Mouse (Mus musculus): Measurements from ENCODE around the gene Mcemp1.

The Mcemp1 gene

GRCm38 (mm10) chr8:3674671-3675070, 9.1 kb downstream of the Mcemp1 start:
- no peak for DNase-seq

- peak; percentile 91 to 94 for DNase-seq
These were observed 10.8 kb downstream of the Mcemp1 start, which contains the start of gene Trappc5 for GRCm38 (mm10) chr8:3676131-3676992. Trappc5 (plus strand) TSS chr8:3676299.

- no peak for DNase-seq
These were observed 11.5 kb downstream of the Mcemp1 start for GRCm38 (mm10) chr8:3676993-3677579.

- no peak for DNase-seq
These were observed 13.3 kb downstream of the Mcemp1 start for GRCm38 (mm10) chr8:3678831-3679230.

- no peak for DNase-seq
These were observed 13.7 kb downstream of the Mcemp1 start for GRCm38 (mm10) chr8:3679236-3679635.

GRCm38 (mm10) chr8:3679656-3680055, 14.1 kb downstream of the Mcemp1 start:
- DNase-seq: no peak

GRCm38 (mm10) chr8:3682435-3682834, 16.9 kb downstream of the Mcemp1 start:
- no peak for DNase-seq

GRCm38 (mm10) chr8:3683408-3684176, 18.0 kb downstream of the Mcemp1 start:
- DNase-seq: peak in 1 of 2 experiments; percentile 8

GRCm38 (mm10) chr8:3684530-3684929, 19.0 kb downstream of the Mcemp1 start:
- DNase-seq: no peak

GRCm38 (mm10) chr8:3685422-3685821, 19.9 kb downstream of the Mcemp1 start:
- no peak for DNase-seq

- no peak for DNase-seq
These were observed 22.0 kb downstream of the Mcemp1 start for GRCm38 (mm10) chr8:3687537-3687936.

- DNase-seq: no peak
These were observed 25.2 kb downstream of the Mcemp1 start for GRCm38 (mm10) chr8:3690774-3691173.

- DNase-seq: no peak
These were observed 28.6 kb downstream of the Mcemp1 start, which contains the start of gene Fcer2a for GRCm38 (mm10) chr8:3694121-3694520. Fcer2a (minus strand) TSS chr8:3694175.

GRCm38 (mm10) chr8:3701491-3701890, 35.9 kb downstream of the Mcemp1 start:
- no peak for DNase-seq

- peak in 1 of 2 experiments; percentile 12 for DNase-seq
These were observed 40.2 kb downstream of the Mcemp1 start for GRCm38 (mm10) chr8:3705711-3706110.

- no peak for DNase-seq
These were observed 42.1 kb downstream of the Mcemp1 start for GRCm38 (mm10) chr8:3707611-3708010.

GRCm38 (mm10) chr8:3710312-3710711, 44.8 kb downstream of the Mcemp1 start:
- DNase-seq: no peak

- DNase-seq: no peak
These were observed 46.1 kb downstream of the Mcemp1 start for GRCm38 (mm10) chr8:3711646-3712045.

GRCm38 (mm10) chr8:3717321-3717954, 51.9 kb downstream of the Mcemp1 start:
- DNase-seq: no peak

GRCm38 (mm10) chr8:3718559-3718958, 53.0 kb downstream of the Mcemp1 start:
- peak; percentile 33 to 73 for DNase-seq
